Mouse (Mus musculus) MN1 (cell line): ENCODE measurements around the gene Pink1.
A peak's percentile ranks its signal among the peaks of the same experiment; 100 is the strongest.

Source experiments
- DNase-seq: peaks from one replicate; pipeline ENCODE4 v3.0.0-alpha.2; 2016; ENCODE audit warnings: low spot score

Pink1 gene

DNA sequence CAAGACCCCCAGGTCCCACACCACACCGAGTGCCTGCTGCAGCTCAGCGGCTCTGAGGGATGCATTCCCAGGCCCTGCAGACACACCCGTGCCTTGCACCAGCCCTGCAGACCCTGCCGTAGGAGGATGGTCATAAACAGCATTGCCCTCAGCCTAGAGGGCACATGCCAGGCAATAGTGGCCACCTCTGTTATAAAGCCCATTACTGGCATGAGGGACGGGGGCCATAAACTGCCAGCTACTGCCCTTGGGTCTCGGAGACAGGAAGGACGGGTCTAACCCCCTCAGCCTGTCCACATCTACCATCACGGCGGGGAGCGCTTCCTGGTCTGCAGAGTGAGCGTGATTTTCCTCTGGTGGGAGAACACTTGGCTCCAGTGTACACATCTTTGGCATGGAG is 13.1 kb downstream of the Pink1 start:
- no peak for DNase-seq

DNA sequence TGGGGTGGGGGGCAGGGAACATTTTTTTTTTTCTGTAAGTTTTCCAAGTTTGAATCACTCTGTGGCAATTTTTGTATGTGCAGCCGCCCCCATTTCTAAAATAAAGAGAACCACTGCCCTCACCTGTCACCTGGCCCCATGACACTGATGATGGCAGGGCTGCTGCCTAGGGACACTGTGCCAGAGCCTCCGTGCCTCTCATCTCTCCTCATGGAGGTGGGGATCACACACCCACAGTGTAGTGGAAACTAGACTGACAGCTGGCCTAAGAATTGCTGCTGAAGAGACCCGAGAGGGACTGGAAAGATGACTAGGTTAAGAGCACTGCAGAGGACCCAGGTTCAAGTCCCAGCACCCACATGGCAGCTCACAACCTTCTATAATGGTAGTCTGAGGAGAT is 14.0 kb downstream of the Pink1 start:
- no peak for DNase-seq

DNA sequence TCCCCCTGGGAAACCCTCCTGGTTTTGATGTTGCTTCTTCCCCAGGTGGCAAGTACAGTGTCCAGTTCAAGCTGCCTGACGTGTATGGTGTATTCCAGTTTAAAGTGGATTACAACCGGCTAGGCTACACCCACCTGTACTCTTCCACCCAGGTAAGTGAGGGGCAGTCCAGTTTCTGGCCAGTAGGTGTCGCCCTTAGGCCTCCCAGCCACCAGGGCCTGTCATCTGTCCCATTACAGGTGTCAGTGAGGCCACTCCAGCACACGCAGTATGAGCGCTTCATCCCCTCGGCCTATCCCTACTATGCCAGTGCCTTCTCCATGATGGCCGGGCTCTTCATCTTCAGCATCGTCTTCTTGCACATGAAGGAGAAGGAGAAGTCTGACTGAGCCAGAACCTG is 14.5 kb downstream of the Pink1 start:
- DNase-seq: peak; percentile 55

GRCm38 (mm10) chr4:138310311-138310910 is 15.7 kb downstream of the Pink1 start:
- DNase-seq: no peak

GRCm38 (mm10) chr4:138307739-138308138 is 18.4 kb downstream of the Pink1 start:
- no peak for DNase-seq

DNA sequence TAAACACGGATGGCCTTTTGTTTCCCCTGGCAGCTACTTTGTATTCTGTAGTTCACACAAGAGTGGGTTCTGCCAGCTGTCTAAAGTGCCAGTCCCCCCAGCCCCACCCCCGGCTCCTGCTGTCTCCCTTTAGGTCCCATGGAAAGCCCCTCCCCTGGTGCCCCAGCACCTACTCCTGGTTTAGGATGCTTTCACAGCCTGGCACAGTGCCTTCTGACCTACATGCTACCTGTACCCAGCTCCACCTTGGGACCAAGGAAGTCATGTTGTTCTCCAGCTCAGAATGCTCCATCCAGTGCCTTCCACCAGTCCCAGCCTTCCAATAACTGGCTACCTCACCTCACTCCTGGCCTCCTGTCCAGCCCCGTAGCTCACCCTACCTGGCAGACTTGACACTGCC is 19.1 kb downstream of the Pink1 start:
- DNase-seq: no peak

- DNase-seq: peak; percentile 99
These were observed 21.6 kb downstream of the Pink1 start, which contains the start of gene Ddost for GRCm38 (mm10) chr4:138304340-138305104. Gene Ddost (plus strand): TSS chr4:138304730.

DNA sequence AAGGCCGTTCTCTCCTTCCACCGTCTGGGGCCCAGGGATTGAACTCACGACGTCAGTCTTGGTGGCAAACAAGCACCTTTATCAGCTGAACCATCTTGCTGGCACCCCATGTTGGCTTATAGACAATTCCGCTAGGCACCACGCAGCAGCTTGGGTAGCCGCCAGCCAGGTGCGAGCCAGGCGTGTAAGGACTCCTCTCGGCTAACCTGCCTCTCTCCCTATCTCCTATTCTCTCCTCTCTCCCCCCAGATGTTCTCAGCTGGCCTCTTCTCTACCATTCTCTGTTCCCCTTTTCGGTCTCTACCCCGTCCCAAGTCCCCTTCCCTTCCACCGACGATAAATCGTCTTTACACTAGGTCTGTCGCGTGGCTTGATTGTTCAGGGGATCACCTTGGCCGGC is 22.4 kb downstream of the Pink1 start:
- no peak for DNase-seq

GRCm38 (mm10) chr4:138303011-138303410 is 23.1 kb downstream of the Pink1 start:
- no peak for DNase-seq

DNA sequence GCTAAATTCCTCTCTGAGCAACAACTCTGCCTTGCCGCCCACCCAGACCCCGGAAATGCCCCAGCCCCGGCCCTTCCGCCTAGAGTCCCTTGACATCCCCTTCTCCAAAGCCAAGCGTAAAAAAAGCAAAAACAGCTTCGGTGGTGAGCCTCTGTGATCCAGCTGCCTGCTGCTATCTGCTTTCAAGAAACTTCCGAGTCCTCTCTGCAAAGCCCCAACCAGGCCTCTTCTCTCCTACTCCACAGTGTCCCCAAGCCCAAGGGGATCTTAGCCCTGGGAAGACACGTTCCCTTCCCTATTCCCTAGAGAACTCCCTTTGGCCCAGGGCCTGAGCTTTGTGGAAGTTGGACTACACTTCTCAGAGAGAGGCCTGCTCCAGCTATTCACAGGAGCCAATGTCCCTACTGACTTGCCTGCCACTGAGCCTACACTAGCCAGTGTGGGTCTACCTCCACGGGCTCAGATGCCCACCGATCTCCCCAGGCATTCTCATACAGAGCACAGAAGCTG is 24.8 kb downstream of the Pink1 start:
- DNase-seq: no peak

DNA sequence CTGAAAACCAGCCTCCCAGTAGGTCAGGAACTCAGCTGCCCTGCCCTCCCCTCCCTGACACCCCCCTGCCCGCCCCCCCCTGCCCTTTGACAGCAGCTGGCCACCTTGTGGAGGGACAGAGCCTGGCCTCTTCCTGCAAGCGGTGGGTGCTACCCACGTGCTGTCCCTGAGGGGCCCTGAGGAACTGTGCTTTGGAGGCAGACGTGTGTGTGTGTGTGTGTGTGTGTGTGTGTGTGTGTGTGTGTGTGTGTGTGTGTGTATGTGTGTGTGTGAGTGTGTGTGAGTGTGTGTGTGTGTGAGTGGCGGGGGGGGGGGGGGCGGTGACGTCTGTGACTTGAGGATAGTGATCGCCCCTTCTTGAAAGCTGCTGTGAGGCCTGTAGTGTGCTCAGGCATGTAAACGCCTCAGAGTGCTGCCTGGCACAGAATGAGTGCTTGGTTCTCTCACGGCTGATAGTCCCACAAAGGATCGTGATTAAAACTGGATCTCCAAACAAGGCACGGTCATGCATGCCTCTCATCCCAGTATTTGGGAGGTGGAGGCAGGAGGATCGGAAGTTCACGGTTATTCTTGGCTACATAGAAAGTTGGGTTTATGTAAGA is 32.1 kb downstream of the Pink1 start:
- DNase-seq: no peak

GRCm38 (mm10) chr4:138293261-138293948 is 32.7 kb downstream of the Pink1 start:
- peak; percentile 83 for DNase-seq

DNA sequence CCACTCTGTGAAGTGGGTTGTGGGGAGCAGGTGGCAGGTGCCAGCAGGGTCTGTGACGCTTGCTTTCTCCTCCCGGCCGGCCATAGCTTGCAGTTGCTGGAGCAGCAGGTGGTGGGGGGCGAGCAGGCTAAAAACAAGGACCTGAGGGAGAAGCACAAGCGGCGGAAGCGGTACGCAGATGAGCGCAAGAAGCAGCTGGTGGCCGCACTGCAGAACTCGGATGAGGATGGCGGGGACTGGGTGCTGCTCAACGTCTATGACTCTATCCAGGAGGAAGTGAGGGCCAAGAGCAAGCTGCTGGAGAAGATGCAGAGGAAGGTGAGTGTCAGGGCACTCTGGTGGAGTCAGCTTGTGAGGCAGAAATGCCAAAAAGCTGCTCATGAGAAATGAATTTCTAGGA is 34.1 kb downstream of the Pink1 start:
- DNase-seq: no peak

DNA sequence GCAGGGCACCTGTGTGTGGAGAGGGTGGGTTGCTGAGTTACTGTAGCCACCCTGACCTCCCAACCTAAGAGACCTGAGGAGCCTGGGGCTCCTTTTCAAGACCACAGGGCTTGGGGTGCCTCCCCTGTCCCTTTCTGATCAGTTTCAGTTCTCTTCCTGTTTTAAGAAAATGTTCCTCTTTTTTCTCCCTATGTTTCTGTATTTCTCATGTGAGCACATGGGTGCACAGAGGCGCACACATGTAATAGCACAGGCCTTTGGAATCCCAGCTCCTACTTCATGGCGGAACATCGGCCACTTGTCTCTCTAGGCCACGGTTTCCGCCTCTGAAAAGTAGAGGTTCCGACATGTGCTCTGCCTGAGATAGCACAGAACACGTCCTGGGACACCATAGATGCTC is 37.4 kb downstream of the Pink1 start:
- no peak for DNase-seq

DNA sequence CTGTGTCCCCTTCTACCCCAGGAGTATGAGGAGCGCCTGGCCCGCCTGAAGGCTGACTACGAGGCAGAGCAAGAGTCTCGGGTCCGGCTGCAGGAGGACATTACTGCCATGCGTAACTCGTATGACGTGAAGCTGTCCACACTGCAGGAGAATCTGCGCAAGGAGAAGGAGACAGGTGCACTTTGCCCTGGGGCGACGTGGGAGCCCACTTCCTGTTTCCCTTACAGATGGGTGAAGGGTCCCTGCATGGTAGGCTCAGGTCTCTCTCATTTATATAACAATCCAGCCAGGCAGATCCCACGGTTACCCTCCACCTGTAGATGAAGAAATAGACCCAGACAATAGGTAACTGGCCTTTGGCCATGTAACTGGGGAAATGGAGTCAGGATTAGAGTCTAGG is 39.7 kb downstream of the Pink1 start:
- DNase-seq: no peak

GRCm38 (mm10) chr4:138282834-138283233 is 43.3 kb downstream of the Pink1 start:
- DNase-seq: peak; percentile 86

DNA sequence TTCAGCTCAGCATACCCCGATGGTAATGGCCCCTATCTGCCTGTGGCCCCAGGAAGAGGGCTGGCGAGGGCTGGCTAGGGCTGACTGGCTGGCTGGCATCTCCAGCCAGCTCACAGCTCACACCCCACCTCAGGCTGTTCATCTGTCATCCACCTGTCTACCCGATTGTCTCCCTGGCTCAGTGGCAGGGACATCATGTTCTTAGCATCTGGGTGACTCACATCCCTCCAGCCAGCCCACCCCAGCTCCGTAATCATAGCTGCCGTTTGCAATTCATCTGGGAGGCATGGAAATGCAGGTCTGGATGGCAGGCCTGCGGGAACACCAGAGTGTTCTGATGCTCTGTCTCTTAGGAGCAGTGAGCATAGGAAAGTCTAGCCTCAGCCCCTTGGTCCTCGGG is 47.8 kb downstream of the Pink1 start:
- peak; percentile 20 for DNase-seq

DNA sequence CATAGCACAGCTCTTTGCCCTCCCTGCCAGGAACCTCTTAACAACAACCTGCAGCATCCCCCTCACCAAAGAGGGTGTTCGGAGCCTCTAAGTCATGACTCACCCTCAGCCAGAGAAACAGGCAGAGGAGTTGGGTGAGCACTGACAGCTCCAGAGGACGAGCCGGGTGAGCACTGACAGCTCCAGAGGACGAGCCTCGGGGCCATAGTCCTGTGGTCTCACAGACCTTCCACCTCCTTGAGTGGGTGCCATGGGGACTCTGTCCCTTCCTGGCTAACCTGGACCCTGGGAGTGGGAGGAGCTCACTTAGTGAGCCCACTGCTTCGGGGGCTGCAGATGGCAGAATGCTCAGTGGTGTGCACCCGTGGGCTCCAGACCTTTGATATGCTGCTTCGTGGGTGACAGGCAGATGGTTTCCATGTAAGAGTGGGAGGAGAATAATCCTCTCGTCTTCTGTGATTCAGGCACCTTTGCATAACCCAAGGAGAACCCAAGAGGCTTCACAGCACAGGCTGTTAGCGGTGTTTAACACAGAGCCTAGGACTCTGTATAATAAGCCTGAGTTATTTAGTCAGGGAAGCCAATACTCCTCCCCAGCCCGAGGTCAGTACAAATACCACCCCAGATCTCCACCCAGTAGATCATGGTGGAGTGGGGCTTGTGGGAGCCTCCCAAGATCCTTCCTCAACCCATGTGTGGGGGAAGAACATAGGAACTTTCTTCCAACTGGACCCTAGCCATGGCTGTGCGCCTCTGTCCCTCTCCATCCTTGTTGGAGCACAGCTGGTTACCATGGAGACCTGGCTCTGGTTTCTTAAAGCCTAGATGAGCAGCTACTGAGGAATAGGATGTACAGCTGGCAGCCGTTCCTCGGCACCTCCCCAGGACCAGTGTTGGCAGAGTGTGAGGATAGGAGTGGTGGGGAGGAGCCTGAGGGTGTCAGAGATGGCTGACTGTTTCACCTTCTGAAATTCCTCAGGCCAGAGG is 53.8 kb downstream of the Pink1 start:
- DNase-seq: peak; percentile 52

GRCm38 (mm10) chr4:138267869-138268268 is 58.2 kb downstream of the Pink1 start:
- DNase-seq: no peak
